Mouse (Mus musculus) right cerebral cortex, postnatal 4 days (tissue): ENCODE measurements around the gene Amigo3.
"Not testable (repeated sequence)": the region's sequence is repeated elsewhere in the genome, so short reads cannot be mapped to it uniquely, and the experiment has no call there.

Experiments used
- DNase-seq: peaks from one replicate; pipeline ENCODE4 v3.0.0-alpha.2; 2022

Gene Amigo3

GRCm38 (mm10) chr9:108052885-108053664, at the start of gene Amigo3:
Amigo3 (plus strand) TSS chr9:108053159.
- peak; percentile 97 for DNase-seq

GRCm38 (mm10) chr9:108003531-108003890, 49.4 kb upstream of the Amigo3 start:
- peak; percentile 13 for DNase-seq

DNA sequence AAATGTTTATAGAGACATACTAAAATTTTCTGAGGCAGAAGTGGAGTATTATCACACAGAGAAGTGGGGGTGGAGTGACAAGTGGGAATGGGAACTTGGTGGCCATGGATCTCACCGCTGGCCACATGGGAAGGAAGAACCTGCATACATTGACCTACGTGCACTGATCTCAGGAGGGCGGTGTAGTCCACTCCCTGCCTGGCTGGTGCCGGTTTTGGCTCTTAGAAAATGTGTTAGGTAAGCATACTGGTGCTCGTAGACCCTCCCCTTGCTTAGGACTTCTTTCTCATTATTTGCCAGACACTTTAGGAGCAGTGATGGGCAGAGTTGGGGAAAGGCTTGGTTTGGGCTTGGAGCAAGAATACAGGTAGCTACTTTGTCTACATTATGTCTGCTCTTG, 44.9 kb upstream of the Amigo3 start:
- DNase-seq, result no peak

- DNase-seq, result no peak
Measured at GRCm38 (mm10) chr9:108010385-108010784, 42.6 kb upstream of the Amigo3 start.

DNA sequence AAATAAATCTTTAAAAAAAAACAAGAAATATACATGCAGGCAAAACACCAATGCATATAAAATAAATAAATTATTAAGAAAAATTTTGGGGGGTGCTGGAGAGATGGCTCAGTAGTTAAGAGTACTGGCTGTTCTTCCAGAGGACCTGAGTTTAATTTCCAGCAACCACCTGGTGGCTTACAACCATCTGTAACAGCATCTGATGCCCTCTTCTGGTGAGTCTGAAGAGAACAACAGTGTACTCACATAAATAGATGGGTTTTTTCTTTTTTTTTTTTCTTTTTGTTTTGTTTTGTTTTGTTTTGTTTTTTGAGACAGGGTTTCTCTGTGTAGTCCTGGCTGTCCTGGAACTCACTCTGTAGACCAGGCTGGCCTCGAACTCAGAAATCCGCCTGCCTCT, 39.4 kb upstream of the Amigo3 start:
- not testable (repeated sequence) for DNase-seq

- DNase-seq, result no peak
Measured at GRCm38 (mm10) chr9:108017127-108017526, 35.8 kb upstream of the Amigo3 start.

DNA sequence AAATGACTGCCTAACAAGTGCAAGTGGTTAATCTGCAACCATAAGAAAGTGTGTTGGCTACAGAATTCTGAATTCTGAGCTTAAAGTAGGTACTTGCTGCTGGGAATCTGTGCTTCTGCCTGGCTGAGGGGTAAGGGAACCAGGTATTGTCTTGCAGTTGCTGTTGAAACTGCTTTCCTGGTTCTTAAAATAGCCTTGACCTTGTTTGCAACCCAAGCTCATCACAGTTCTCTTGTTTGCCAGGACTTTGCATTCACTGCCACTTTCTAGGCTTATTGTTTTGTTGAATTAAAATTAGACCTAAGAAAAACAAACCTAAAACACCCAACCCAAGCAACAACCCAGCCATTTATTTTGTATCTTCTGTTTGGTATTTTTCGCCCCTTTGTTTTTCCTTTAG, 32.2 kb upstream of the Amigo3 start:
- no peak for DNase-seq

DNA sequence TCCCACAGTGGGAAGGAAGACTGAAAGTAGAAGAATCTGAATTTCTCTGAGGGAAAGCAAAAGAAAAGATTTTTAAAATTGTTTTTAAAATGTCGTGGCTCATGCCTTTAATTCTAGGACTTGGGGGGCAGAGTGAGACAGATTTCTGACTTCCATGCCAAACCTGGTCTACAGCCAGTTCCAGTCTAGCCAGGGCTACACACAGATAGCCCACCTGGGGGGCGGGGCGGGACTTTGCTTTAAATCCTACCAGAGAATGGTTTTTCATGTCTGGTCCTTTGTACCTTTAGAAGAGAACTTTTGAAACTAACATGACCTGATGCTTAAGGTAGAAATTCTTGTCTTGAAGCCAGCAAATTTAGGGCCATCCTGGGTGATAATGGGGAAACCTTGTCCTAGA, 29.7 kb upstream of the Amigo3 start:
- no peak for DNase-seq

DNA sequence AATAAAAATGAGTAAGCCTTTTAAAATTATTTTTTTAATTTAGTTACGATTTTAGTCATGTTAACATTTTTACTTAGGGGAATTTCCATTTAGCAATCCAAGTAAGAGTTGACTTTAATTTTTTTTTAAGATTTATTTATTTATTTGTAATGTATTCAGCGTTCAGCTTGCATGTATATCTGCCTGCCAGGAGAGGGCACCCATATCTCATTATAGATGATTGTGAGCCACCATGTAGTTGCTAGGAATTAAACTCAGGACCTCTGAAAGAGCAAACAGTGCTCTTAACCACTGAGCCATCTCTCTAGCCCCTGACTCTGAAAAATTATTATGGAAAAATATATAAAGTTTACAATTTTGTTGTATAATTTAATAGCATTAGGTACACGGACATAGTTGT, 26.4 kb upstream of the Amigo3 start:
- no peak for DNase-seq

- no peak for DNase-seq
Measured at GRCm38 (mm10) chr9:108027867-108028266, 25.1 kb upstream of the Amigo3 start.

- no peak for DNase-seq
Measured at GRCm38 (mm10) chr9:108032126-108032525, 20.8 kb upstream of the Amigo3 start.

GRCm38 (mm10) chr9:108035331-108036156, 17.4 kb upstream of the Amigo3 start:
- no peak for DNase-seq

- no peak for DNase-seq
Measured at GRCm38 (mm10) chr9:108044751-108045492, 8.0 kb upstream of the Amigo3 start.

GRCm38 (mm10) chr9:108046582-108046981, 6.4 kb upstream of the Amigo3 start:
- DNase-seq, result no peak

DNA sequence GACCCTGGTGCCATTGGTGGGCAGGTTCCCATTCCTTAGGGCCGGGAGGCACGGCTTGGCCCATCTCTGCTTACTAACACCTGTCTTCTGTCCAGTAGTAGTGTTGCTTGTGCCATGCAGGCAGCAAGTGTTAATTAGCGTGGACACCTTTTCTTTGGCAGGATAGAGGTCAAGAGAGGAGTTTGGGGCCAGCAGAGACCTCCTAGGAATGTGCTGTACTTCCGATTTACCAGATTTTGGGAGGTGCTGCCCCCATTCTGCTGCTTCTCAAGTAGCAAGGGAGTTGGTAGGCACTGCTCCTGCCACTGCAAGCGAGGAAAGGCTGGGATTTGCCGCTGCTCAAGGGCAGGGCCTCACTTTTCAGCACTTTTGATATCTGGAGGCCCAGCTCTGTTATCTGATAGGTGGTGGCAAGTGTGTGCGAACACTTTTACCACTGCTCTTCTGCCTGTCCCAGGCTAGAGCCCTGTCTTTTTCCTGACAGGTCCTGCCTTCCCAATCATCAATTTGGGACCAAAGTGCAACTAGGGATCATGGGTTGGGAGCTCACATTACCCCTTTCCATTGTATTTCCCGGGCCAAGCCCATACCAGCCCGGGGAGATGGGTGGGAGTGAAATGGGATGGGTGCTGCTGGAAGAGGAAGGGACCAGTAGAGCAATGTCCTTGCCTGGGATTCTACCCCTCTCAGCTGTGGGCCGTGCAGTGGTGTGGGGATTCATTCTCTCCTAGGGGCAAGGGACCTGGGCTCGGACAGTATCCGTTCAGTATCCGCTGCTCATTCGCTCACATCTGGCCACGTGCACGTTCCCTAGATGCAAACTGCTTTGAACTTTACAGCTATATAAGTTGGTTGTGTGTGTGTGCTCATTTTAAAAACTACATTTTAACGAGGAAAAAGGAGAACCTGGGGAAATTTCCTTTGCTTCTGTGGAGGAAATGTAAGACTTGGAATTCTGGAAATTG, 5.1 kb upstream of the Amigo3 start:
- DNase-seq, result no peak

DNA sequence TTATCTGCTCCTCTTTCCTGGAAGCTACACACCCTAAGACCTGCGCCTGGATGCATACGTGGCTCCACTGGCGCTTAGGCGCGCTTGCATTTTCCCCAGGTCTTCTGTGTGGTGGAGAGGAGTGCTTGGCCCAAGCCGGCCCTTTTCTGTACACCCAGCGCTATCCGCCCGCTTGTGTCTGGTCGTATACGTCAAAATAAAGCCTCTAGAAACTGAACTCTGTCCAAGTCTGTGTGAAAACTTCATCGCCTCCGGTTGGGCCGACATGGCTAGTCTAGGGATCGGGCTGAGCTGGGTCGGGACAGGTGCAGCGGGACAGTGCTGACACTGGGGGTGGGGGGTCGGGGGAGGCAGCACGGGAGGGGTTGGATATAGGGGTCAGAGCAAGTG, 4.4 kb upstream of the Amigo3 start:
- DNase-seq, result no peak

- peak; percentile 92 for DNase-seq
Measured at GRCm38 (mm10) chr9:108049016-108049455, 3.9 kb upstream of the Amigo3 start, which contains the start of gene Gmppb. Gmppb (plus strand) TSS chr9:108049242.

DNA sequence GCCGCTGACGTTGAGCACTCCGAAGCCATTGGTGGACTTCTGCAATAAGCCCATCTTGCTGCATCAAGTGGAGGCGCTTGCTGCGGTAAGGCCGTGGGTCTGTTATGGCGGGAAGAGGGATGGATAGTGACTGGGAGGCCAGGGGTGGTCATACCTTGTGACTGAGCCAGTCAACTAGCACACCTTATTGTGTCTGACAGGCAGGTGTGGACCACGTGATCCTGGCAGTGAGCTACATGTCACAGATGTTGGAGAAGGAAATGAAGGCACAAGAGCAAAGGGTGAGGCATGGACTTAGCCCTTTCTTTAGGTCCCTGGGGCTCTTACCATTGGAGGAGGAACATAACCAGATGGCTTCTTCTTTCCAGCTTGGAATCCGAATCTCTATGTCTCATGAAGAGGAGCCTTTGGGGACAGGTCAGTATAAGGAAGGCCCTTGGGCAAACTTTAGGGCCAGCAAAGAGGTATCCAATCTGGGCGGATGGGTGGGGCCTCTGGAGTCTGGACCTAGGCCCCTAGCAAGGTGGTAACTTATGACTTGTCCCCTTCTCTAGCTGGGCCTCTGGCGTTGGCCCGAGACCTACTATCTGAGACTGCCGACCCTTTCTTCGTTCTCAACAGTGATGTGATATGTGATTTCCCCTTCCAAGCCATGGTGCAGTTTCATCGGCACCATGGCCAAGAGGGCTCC, 3.3 kb upstream of the Amigo3 start:
- DNase-seq, result no peak

DNA sequence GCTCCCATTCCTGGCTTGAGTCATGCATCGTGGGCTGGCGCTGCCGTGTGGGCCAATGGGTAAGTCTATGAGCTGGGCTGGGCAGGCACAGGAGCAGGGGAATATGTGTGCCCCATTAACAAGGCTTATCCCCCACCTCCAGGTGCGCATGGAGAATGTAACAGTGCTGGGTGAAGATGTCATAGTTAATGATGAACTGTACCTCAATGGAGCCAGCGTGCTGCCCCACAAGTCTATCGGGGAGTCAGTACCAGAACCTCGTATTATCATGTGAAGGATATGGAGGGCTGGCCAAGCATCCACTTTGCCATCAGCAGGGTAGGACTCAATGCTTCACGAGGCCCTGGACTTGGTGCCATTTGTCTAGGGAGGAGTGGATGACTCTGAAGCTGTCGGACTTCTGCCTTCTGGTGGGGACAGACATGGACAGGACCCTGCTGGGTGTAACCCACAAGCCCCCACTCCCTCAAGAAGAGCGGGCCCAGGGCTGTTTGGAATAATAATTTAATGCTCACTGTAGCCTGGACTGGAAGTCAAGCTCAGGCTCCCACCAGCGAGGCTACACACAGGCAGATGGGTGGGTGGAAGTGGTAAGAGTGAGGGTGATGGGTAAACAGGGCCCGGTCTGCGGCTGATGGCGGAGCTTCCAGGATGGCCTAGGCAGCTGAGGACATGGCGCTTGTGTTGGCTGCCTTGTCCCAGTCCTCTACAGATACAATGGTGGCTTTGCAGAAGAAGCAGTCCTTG, 1.6 kb upstream of the Amigo3 start:
- no peak for DNase-seq

GRCm38 (mm10) chr9:108051931-108052220, 1.1 kb upstream of the Amigo3 start:
- DNase-seq, result no peak

DNA sequence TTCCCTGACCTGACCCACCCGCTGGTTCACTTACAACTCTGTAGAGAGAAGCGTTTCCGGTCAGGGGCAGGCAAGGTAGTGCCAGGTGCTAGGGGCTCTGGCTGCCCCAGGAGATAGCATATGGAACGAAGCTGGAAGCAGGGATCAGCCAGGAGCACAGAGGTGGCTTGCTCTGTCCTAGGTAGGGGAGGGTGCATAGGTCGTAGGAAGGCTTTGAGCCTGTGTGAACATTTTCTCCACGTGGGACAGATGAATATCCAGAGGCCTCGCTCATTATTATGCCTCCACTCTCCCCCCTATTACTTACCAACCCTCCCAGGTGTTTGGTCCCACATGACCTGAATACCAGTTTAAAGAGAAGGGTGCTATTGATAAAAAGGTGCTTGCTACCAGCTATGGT, 548 bp upstream of the Amigo3 start:
- DNase-seq, result no peak
